Mouse (Mus musculus): ENCODE data around the gene Wfdc1.

GRCm38 (mm10) chr8:119641058-119641457 lies 25.1 kb upstream of the Wfdc1 start:
- no peak for TF ChIP-seq BHLHE40 (IDR thresholded peaks at IDR 0.05; ENCODE audit: borderline replicate concordance, low read depth, low read length)
- TF ChIP-seq CTCF (IDR thresholded peaks at IDR 0.05 in 2 of 3, conservative IDR thresholded peaks at IDR 0.05 in 1 of 3; ENCODE audit: control insufficient read depth in 1 of 3, insufficient read depth in 1 of 3, low read depth in 2 of 3, low read length in 3 of 3, poor library complexity in 1 of 3, severe bottlenecking in 1 of 3): no peak
- no peak for TF ChIP-seq RCOR1 (IDR thresholded peaks at IDR 0.05; ENCODE audit: low read depth, low read length)
- no peak for TF ChIP-seq GABPA (IDR thresholded peaks at IDR 0.05; ENCODE audit: low read depth, low read length)
- no peak for TF ChIP-seq USF1 (IDR thresholded peaks at IDR 0.05; ENCODE audit: low read depth, low read length)
- TF ChIP-seq POLR2A (IDR thresholded peaks at IDR 0.05; ENCODE audit: control insufficient read depth in 1 of 2, insufficient read depth in 1 of 2, low read depth in 1 of 2, low read length in 2 of 2, poor library complexity in 1 of 2): no peak
- no peak for TF ChIP-seq ELF1 (IDR thresholded peaks at IDR 0.05; ENCODE audit: low read depth, low read length)
- no peak for TF ChIP-seq USF2 (IDR thresholded peaks at IDR 0.05; ENCODE audit: borderline replicate concordance in 1 of 2, insufficient read depth in 1 of 2, low read depth in 1 of 2, low read length in 2 of 2)

Measured in MEL (cell line).